Mouse (Mus musculus): ENCODE results near the gene Tmco4.
A peak's percentile ranks its signal among the peaks of the same experiment; 100 is the strongest.

The Tmco4 gene

GRCm38 (mm10) chr4:138972827-138973718 lies at the start of gene Tmco4:
Gene Tmco4, plus strand, starts transcription at chr4:138972888.
- peak; percentile 41 to 56 for DNase-seq

- DNase-seq: no peak
These were observed 47.1 kb upstream of the Tmco4 start for GRCm38 (mm10) chr4:138925561-138925960.

GRCm38 (mm10) chr4:138933862-138934261 lies 38.8 kb upstream of the Tmco4 start:
- DNase-seq: no peak

- peak; percentile 55 to 59 for DNase-seq
These were observed 38.1 kb upstream of the Tmco4 start for GRCm38 (mm10) chr4:138934456-138935145.

- DNase-seq: no peak
These were observed 34.0 kb upstream of the Tmco4 start for GRCm38 (mm10) chr4:138938495-138939269.

GRCm38 (mm10) chr4:138939481-138939880 lies 33.2 kb upstream of the Tmco4 start:
- no peak for DNase-seq

GRCm38 (mm10) chr4:138941401-138941800 lies 31.3 kb upstream of the Tmco4 start:
- peak; percentile 54 to 62 for DNase-seq

GRCm38 (mm10) chr4:138941966-138942365 lies 30.7 kb upstream of the Tmco4 start:
- no peak for DNase-seq

- DNase-seq: peak; percentile 59 to 62
These were observed 29.0 kb upstream of the Tmco4 start for GRCm38 (mm10) chr4:138943730-138944129.

- DNase-seq: no peak
These were observed 24.4 kb upstream of the Tmco4 start for GRCm38 (mm10) chr4:138948257-138948656.

- peak in 1 of 2 experiments; percentile 28 for DNase-seq
These were observed 14.1 kb upstream of the Tmco4 start for GRCm38 (mm10) chr4:138958612-138959011.

- peak; percentile 55 to 59 for DNase-seq
These were observed 13.6 kb upstream of the Tmco4 start for GRCm38 (mm10) chr4:138959120-138959519.

- DNase-seq: no peak
These were observed 12.8 kb upstream of the Tmco4 start for GRCm38 (mm10) chr4:138959926-138960325.

GRCm38 (mm10) chr4:138962719-138963118 lies 10.0 kb upstream of the Tmco4 start:
- DNase-seq: no peak

- peak; percentile 34 to 36 for DNase-seq
These were observed 6.8 kb upstream of the Tmco4 start for GRCm38 (mm10) chr4:138965871-138966270.

GRCm38 (mm10) chr4:138966866-138967265 lies 5.8 kb upstream of the Tmco4 start, which contains the start of gene Rnf186:
Gene Rnf186, plus strand, starts transcription at chr4:138967112.
- no peak for DNase-seq

GRCm38 (mm10) chr4:138967485-138967884 lies 5.2 kb upstream of the Tmco4 start:
- no peak for DNase-seq

- DNase-seq: no peak
These were observed 3.7 kb upstream of the Tmco4 start for GRCm38 (mm10) chr4:138968772-138969556.

- peak; percentile 47 to 56 for DNase-seq
These were observed 3.0 kb upstream of the Tmco4 start for GRCm38 (mm10) chr4:138969736-138970135.

GRCm38 (mm10) chr4:138971371-138971770 lies 1.3 kb upstream of the Tmco4 start:
- DNase-seq: no peak

GRCm38 (mm10) chr4:138972139-138972826 lies 405 bp upstream of the Tmco4 start:
- peak; percentile 30 to 42 for DNase-seq
